Mouse (Mus musculus): ENCODE measurements around the gene Ccdc28b.

The Ccdc28b gene

DNA sequence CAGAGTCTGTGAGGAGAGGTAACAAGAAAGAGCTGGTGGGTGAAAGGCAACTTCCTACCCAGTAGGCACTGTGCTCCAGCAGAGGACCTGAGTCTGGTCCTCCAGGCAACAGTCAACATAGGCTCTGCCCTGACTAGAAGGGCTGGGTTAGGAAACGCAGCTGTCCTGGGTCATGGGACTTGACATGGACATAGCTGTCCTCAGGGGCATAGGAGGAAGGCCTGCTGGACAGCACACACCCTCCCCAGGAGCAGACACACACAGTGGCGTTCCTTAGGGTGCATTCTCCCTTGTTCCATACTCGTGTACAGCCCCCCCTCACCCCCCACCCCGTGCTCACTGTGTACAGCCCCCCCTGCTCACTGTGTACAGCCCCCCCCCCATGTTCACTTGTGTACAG is 13.3 kb downstream of the Ccdc28b start:
- TF ChIP-seq NANOG (IDR thresholded peaks at IDR 0.05; ENCODE audit: borderline replicate concordance, low read length) (no peak), CTCF (conservative IDR thresholded peaks at IDR 0.05; ENCODE audit: low read length) (no peak), POU5F1 (IDR thresholded peaks at IDR 0.05; ENCODE audit: borderline replicate concordance, low read length) (no peak)
- peaks cover 39% of the 10 kb centered on the region for H3K36me3 ChIP-seq (ENCODE audit: insufficient read depth, low read length)
- H3K4me3 ChIP-seq (replicated peaks; ENCODE audit: low read length) = peak overlapping the region; percentile 49
- H3K4me1 ChIP-seq (replicated peaks; ENCODE audit: low read depth, low read length) = peaks cover 69% of the 10 kb centered on the region
- H3K27me3 ChIP-seq (ENCODE audit: insufficient read depth, low read length) = no peaks in the 10 kb centered on the region
- no peaks in the 10 kb centered on the region for H3K9me3 ChIP-seq (ENCODE audit: low read length)

DNA sequence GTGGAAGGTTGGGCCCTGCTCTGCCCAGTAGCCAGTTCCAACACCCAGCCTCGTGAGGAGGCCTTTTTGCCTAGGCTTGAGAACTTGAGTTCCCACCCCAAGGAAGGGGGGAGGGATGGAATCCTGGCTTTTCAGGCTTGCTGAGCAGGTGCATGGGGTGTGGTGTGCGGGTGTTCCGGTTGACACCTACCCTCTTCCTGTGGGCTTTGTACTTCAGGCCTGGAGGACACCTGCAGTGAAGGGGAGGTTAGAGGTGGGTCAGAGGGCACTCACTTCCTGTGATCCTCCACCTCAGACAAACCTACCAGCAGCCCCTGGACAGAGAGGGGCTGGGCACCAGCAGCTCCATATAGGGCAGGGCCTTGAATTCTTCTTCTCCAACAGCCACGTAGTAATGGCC is 13.7 kb downstream of the Ccdc28b start:
- Histone ChIP-seq H3K4me3 (replicated peaks; ENCODE audit: low read length) (peak overlapping the region; percentile 49), H3K27me3 (ENCODE audit: insufficient read depth, low read length) (no peaks in the 10 kb centered on the region), H3K36me3 (ENCODE audit: insufficient read depth, low read length) (peaks cover 43% of the 10 kb centered on the region), H3K4me1 (replicated peaks; ENCODE audit: low read depth, low read length) (peaks cover 72% of the 10 kb centered on the region), H3K9me3 (ENCODE audit: low read length) (no peaks in the 10 kb centered on the region)
- TF ChIP-seq CTCF (conservative IDR thresholded peaks at IDR 0.05; ENCODE audit: low read length) (no peak), POU5F1 (IDR thresholded peaks at IDR 0.05; ENCODE audit: borderline replicate concordance, low read length) (no peak), NANOG (IDR thresholded peaks at IDR 0.05; ENCODE audit: borderline replicate concordance, low read length) (no peak)

DNA sequence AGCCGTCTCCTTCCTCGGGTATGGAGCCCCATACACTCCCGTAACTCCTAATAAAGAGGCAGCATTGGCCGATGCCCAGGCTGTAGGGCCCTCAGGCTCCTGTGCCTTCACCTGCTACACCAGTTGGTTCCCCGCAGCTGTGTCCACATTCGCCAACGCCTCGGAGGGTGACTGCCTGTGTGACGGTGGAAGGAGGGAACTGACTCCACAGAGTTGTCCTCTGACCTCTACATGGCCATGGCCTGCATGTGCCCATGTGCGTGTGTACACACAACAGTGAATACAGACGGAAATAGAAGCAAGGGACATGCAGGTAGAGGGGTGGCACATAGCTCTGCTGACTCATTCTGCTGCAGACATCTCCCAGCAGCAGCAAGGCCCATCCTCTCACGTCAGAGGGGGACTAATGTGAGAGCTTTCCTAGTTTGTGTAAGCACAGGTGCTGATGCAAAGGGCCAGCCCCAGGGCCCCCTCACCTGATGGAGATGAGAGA is 14.6 kb downstream of the Ccdc28b start:
- Histone ChIP-seq H3K4me1 (replicated peaks; ENCODE audit: low read depth, low read length) (peaks cover 76% of the 10 kb centered on the region), H3K4me3 (replicated peaks; ENCODE audit: low read length) (peak overlapping the region; percentile 49), H3K27me3 (ENCODE audit: insufficient read depth, low read length) (no peaks in the 10 kb centered on the region), H3K36me3 (ENCODE audit: insufficient read depth, low read length) (peaks cover 51% of the 10 kb centered on the region), H3K9me3 (ENCODE audit: low read length) (no peaks in the 10 kb centered on the region)
- TF ChIP-seq NANOG (IDR thresholded peaks at IDR 0.05; ENCODE audit: borderline replicate concordance, low read length) (no peak), POU5F1 (IDR thresholded peaks at IDR 0.05; ENCODE audit: borderline replicate concordance, low read length) (no peak)

DNA sequence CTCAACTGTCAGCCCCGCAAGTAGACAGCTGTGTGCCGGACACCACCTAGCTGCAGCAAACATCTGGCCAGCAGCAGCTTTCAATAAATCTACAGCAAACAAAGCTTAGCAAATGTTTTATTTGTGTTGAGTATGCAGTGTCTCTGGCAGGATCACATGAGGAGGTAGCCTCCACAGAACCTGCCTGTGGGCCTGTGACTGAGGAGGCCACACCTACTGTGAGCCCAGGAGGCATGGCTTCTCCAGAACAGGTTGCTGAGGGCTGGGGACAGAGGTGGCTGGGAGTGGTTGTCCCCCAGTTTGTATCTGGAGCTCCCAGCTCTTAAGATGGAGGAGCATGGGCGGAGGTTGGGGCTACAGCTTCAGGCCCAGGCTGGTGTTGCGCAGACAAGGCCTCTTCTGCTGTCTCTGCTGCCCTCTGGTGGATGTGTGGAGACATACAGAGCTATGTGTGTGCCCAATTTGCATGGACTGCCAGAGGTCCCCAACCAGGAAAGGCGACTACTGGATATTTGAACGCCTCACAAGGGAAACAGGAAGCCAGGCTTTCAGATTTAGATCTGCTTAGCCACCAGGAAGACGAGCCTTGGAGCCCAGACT is 15.2 kb downstream of the Ccdc28b start:
- H3K4me3 ChIP-seq (replicated peaks; ENCODE audit: low read length) = peak overlapping the region; percentile 49; the same call in 1 of the 2 replicates
- no peaks in the 10 kb centered on the region for H3K27me3 ChIP-seq (ENCODE audit: insufficient read depth, low read length)
- peaks cover 76% of the 10 kb centered on the region for H3K4me1 ChIP-seq (replicated peaks; ENCODE audit: low read depth, low read length)
- TF ChIP-seq NANOG (IDR thresholded peaks at IDR 0.05; ENCODE audit: borderline replicate concordance, low read length) (no peak), CTCF (conservative IDR thresholded peaks at IDR 0.05; ENCODE audit: low read length) (peak; percentile 53)
- H3K9me3 ChIP-seq (ENCODE audit: low read length) = no peaks in the 10 kb centered on the region
- peaks cover 58% of the 10 kb centered on the region for H3K36me3 ChIP-seq (ENCODE audit: insufficient read depth, low read length)

DNA sequence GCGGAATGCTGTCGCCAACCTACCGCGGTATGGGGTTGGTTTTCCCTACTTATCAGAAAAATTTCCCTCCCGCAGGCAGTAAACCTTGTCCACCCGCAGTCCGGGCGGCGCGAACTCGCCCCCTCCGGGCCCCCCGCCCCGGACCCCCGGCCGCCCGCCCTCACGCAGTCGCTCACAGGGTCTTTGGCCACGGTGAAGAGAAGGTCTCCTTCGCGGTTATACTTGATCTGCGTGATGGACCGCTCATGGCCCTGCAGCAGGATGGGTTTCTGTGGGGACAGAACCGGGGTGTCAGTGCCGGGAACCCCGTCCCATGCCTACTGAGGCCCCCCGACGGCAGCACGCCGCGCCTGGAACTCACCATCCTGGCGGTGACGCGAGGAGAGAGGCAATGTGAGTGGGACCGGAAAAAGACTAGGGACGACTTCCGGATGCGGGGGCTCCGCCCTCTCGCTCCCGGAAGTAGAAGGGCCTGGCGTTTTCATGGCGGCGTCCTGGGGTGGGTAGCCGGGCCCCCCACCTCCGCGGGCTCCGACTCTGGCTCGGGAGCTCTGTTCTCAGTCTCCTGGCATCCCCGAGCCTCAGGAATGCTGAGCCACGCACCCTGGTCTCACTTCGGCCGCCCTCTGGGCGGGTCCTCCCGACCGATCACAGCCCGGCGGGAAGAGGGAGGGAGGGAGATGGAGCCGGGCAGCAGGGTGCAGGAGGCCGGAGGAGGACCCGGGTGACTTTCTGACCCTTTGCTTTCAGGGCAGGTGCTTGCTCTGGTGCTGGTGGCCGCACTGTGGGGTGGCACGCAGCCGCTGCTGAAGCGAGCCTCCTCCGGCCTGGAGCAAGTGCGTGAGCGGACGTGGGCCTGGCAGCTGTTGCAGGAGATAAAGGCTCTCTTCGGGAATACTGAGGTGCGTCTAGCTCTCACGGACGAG is 23.3 kb downstream of the Ccdc28b start, which contains the start of the genes Eif3i and Tmem234:
TSS of gene Eif3i (minus strand) at position 416 of the 926 bp plus-strand sequence.
TSS of gene Tmem234 (plus strand) at position 436 of the 926 bp plus-strand sequence.
- TF ChIP-seq CTCF (conservative IDR thresholded peaks at IDR 0.05; ENCODE audit: low read length) (no peak), NANOG (IDR thresholded peaks at IDR 0.05; ENCODE audit: borderline replicate concordance, low read length) (no peak), POU5F1 (IDR thresholded peaks at IDR 0.05; ENCODE audit: borderline replicate concordance, low read length) (no peak)
- Histone ChIP-seq H3K4me1 (replicated peaks; ENCODE audit: low read depth, low read length) (peaks cover 68% of the 10 kb centered on the region), H3K9me3 (ENCODE audit: low read length) (no peaks in the 10 kb centered on the region), H3K4me3 (replicated peaks; ENCODE audit: low read length) (peak within 1 kb of the TSS; percentile 100), H3K27me3 (ENCODE audit: insufficient read depth, low read length) (no peaks in the 10 kb centered on the region), H3K36me3 (ENCODE audit: insufficient read depth, low read length) (peaks cover 76% of the 10 kb centered on the region)

DNA sequence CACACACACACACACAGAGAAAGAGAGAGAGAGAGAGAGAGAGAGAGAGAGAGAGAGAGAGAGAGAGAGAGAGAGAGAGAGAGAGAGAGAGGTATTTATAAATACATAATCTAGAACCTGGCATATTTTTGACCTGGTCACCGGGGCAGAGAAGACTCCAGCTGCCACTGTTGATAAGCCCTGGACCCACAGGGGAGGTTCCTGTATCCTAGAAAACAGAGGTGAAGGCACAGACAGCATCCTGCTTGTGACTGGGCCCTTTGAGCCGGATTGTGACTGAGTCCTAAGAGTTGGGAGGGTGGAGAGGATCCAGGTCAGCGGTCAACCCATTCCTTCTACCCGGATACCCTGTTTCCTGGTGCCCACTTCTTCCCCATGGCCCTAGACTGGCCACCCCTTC is 34.9 kb downstream of the Ccdc28b start:
- TF ChIP-seq POU5F1 (IDR thresholded peaks at IDR 0.05; ENCODE audit: borderline replicate concordance, low read length) (no peak), NANOG (IDR thresholded peaks at IDR 0.05; ENCODE audit: borderline replicate concordance, low read length) (no peak), CTCF (conservative IDR thresholded peaks at IDR 0.05; ENCODE audit: low read length) (no peak)
- no peaks in the 10 kb centered on the region for H3K9me3 ChIP-seq (ENCODE audit: low read length)
- H3K27me3 ChIP-seq (ENCODE audit: insufficient read depth, low read length) = no peaks in the 10 kb centered on the region
- H3K36me3 ChIP-seq (ENCODE audit: insufficient read depth, low read length) = peaks cover 40% of the 10 kb centered on the region
- no peak overlapping the region for H3K4me3 ChIP-seq (replicated peaks; ENCODE audit: low read length)
- H3K4me1 ChIP-seq (replicated peaks; ENCODE audit: low read depth, low read length) = peaks cover 20% of the 10 kb centered on the region

DNA sequence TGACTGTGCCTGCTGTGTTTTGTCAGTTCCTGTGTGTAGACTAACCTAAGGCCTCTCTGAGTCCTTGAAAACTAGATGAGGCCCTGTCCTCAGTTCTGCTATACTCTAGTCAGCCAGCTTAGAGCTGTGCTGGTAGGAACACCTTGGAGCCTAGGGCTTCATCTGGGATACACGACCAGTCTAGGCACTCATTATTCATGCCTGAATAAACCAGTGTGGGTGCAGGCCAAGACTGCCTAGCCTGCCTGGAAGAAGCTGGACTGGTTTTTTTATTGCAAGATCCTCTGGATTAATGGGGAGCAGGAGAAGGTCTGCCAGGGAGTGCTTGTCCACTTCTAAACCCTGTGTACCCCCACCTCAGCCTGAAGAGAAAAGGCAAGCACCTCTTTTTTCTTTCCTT is 36.8 kb downstream of the Ccdc28b start:
- TF ChIP-seq NANOG (IDR thresholded peaks at IDR 0.05; ENCODE audit: borderline replicate concordance, low read length) (no peak), POU5F1 (IDR thresholded peaks at IDR 0.05; ENCODE audit: borderline replicate concordance, low read length) (no peak), CTCF (conservative IDR thresholded peaks at IDR 0.05; ENCODE audit: low read length) (no peak)
- H3K36me3 ChIP-seq (ENCODE audit: insufficient read depth, low read length) = peaks cover 20% of the 10 kb centered on the region
- no peaks in the 10 kb centered on the region for H3K9me3 ChIP-seq (ENCODE audit: low read length)
- peaks cover 20% of the 10 kb centered on the region for H3K4me1 ChIP-seq (replicated peaks; ENCODE audit: low read depth, low read length)
- H3K4me3 ChIP-seq (replicated peaks; ENCODE audit: low read length) = no peak overlapping the region
- H3K27me3 ChIP-seq (ENCODE audit: insufficient read depth, low read length) = no peaks in the 10 kb centered on the region

DNA sequence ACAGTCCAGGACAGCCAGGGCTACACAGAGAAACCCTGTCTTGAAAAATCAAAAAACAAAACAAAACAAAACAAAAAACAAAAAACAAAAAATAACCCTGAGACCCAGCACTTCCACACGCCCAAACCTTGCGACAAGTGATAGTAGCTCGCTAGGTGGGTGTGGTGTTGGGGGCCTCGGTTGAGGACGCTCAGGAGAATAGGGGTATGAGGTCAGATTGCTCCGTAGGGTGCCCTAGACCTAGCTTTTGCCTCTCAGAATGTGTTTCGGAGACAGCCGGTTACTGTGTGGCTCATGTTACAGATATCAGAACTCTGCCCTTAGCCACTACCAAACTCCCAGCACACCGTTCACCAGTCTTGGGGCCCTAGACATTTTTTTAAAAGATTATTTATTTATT is 38.0 kb downstream of the Ccdc28b start:
- no peaks in the 10 kb centered on the region for H3K27me3 ChIP-seq (ENCODE audit: insufficient read depth, low read length)
- no peak overlapping the region for H3K4me3 ChIP-seq (replicated peaks; ENCODE audit: low read length)
- TF ChIP-seq CTCF (conservative IDR thresholded peaks at IDR 0.05; ENCODE audit: low read length) (no peak), NANOG (IDR thresholded peaks at IDR 0.05; ENCODE audit: borderline replicate concordance, low read length) (no peak), POU5F1 (IDR thresholded peaks at IDR 0.05; ENCODE audit: borderline replicate concordance, low read length) (no peak)
- peaks cover 9% of the 10 kb centered on the region for H3K36me3 ChIP-seq (ENCODE audit: insufficient read depth, low read length)
- H3K9me3 ChIP-seq (ENCODE audit: low read length) = no peaks in the 10 kb centered on the region
- H3K4me1 ChIP-seq (replicated peaks; ENCODE audit: low read depth, low read length) = peaks cover 22% of the 10 kb centered on the region
